Mouse (Mus musculus): Measurements from ENCODE around the gene Mmp13. TPM values are rescaled to one million over a fixed set of nuclear protein-coding genes. Genes with fewer than 3 reads are reported as not detected.

The Mmp13 gene
- polyA plus RNA-seq, 1 experiment from 2014 or later, result 0.16 TPM

Other genes with a start within 250 kb of the Mmp13 start
- gene Dync2h1, start 88.1 kb upstream of the Mmp13 start, polyA plus RNA-seq (2015; fragmentation: Nextera tagmentation; extraction: Ambion mirVana), result 2.2 and 3.0 TPM in 2 replicates
- gene Dcun1d5, start 88.0 kb upstream of the Mmp13 start, polyA plus RNA-seq (2015; fragmentation: Nextera tagmentation; extraction: Ambion mirVana), result 82.6 and 94.8 TPM in 2 replicates
- 0.05 TPM in 1 of 2 replicates, not detected in the other for gene Mmp12, start 71.9 kb downstream of the Mmp13 start, polyA plus RNA-seq (2015; fragmentation: Nextera tagmentation; extraction: Ambion mirVana)
- not detected in 2 replicates for gene Mmp1b, start 115.5 kb downstream of the Mmp13 start, polyA plus RNA-seq (2015; fragmentation: Nextera tagmentation; extraction: Ambion mirVana)
- gene Mmp3, start 173.3 kb downstream of the Mmp13 start, polyA plus RNA-seq (2015; fragmentation: Nextera tagmentation; extraction: Ambion mirVana), result not detected in 2 replicates
- not detected in 2 replicates for gene Mmp10, start 229.8 kb downstream of the Mmp13 start, polyA plus RNA-seq (2015; fragmentation: Nextera tagmentation; extraction: Ambion mirVana)